Mouse (Mus musculus) spleen, adult 2 months (tissue): Measurements from ENCODE around the gene Lrch2.
"Not testable (repeated sequence)": the region's sequence is repeated elsewhere in the genome, so short reads cannot be mapped to it uniquely, and the experiment has no call there.

Experiments used
- CTCF ChIP-seq: fragments of 200-500 bp; IDR thresholded peaks from 2 replicates; pipeline ENCODE4 v1.5.1; 2011; ENCODE audit warnings: mild to moderate bottlenecking, inconsistent platforms; ENCODE audit not compliant: insufficient read depth, insufficient read length, insufficient replicate concordance; ENCODE audit errors: extremely low read depth
- POLR2A ChIP-seq: fragments of 200-500 bp; IDR thresholded peaks from 2 replicates; pipeline ENCODE4 v1.6.1; 2011; ENCODE audit warnings: low read depth, low read length, inconsistent platforms

GRCm38 (mm10) chrX:147453610-147454009, 100.3 kb downstream of the Lrch2 start, which contains the start of gene Vmn1r239-ps:
- TF ChIP-seq POLR2A, CTCF: not testable (repeated sequence)
